Mouse (Mus musculus) heart, postnatal 0 days (tissue): Measurements from ENCODE around the gene Ap4b1.

ENCODE experiments used
- CTCF ChIP-seq: IDR thresholded peaks from 2 replicates; pipeline ENCODE4 v1.5.1; 2016; ENCODE audit warnings: antibody characterized with exemption, control low read depth, low read depth
- EP300 ChIP-seq: IDR thresholded peaks from 2 replicates; pipeline ENCODE4 v1.6.1; 2016; ENCODE audit warnings: antibody characterized with exemption, low read depth

- no peak for TF ChIP-seq CTCF
- TF ChIP-seq EP300, result no peak
Observed at GRCm38 (mm10) chr3:103796389-103796788, 12.9 kb upstream of the Ap4b1 start.
